37 mouse cellular contexts compared by ENCODE assay signal in the genomic region with DNA sequence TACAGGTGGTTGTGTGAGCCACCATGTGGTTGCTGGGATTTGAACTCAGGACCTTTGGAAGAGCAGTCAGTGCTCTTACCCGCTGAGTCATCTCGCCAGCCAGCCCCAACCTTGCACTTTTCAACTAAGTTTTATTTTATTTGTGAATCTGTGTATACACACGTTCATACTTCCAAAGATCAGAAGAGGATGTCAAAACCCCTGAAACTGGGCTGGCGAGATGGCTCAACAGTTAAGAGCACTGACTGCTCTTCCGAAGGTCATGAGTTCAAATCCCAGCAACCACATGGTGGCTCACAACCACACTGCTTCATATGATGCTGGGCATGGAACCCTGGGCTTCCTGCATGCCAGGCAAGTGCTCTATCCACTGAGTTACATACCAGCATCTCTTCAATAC. TPM values are rescaled to one million over a fixed set of nuclear protein-coding genes. Genes with fewer than 3 reads are reported as not detected.
"Had no signal": no experiment of that assay in that cellular context is flagged by ENCODE, and none has a peak within 500 bp of the region (broad histone marks: within the 10 kb centered on the region; RNA-seq: fewer than 3 reads in every experiment).

No protein-coding gene starts in this region.

RNA-seq across cellular contexts. Expression of a gene that starts 1.6 kb away (rescaled TPM):
- total RNA-seq: left cerebral cortex, postnatal 10 days; left cerebral cortex, postnatal 4 days; megakaryocyte progenitor cell, adult 5-6 weeks; megakaryocyte, adult 5-6 weeks; megakaryocyte-erythroid progenitor cell, adult 5-6 weeks; monocyte, adult 5-6 weeks had no signal
- polyA plus RNA-seq: limb, embryonic 10.5 days; limb, embryonic 11.5 days; limb, embryonic 12.5 days; limb, embryonic 13.5 days; limb, embryonic 14.5 days; limb, embryonic 15.5 days; liver, embryonic 11.5 days; liver, embryonic 13.5 days; liver, embryonic 14.5 days; liver, embryonic 15.5 days; liver, embryonic 16.5 days; lung, adult 2 months; lung, embryonic 14.5 days; lung, embryonic 15.5 days; lung, embryonic 16.5 days; lung, postnatal 0 days; macrophage; midbrain, embryonic 10.5 days; midbrain, embryonic 11.5 days; midbrain, embryonic 12.5 days; midbrain, embryonic 13.5 days; midbrain, embryonic 14.5 days; midbrain, embryonic 15.5 days; midbrain, embryonic 16.5 days; midbrain, postnatal 0 days; myocyte; neural tube, embryonic 11.5 days had no signal

RNA-seq across cellular contexts. Expression of a gene that starts 3.3 kb away (rescaled TPM):
- total RNA-seq: left cerebral cortex, adult 8-10 months; left cerebral cortex, postnatal 10 days; left cerebral cortex, postnatal 14 days; left cerebral cortex, postnatal 25 days; left cerebral cortex, postnatal 36 days; megakaryocyte, adult 5-6 weeks; midbrain, postnatal 0 days had no signal
- polyA plus RNA-seq: macrophage had no signal
